Mouse (Mus musculus) embryonic facial prominence, embryonic 15.5 days (tissue): ENCODE results near the gene Pip5k1c. TPM values are rescaled to one million over a fixed set of nuclear protein-coding genes. Genes with fewer than 3 reads are reported as not detected.

ENCODE experiments used
- ATAC-seq: fragments of 200-750 bp; cut with Nextera tagmentation; 2 replicates; pipeline ENCODE4 v1.8.0; 2017; ENCODE audit warnings: low read depth, moderate TSS enrichment; ENCODE audit not compliant: insufficient number of reproducible peaks, low FRiP score, low TSS enrichment
- H3K27ac ChIP-seq: fragments of 300-500 bp; sonication (generic); replicated peaks from 2 replicates; pipeline ENCODE4 v1.5.1; 2015; ENCODE audit warnings: mild to moderate bottlenecking, inconsistent platforms
- H3K27me3 ChIP-seq: fragments of 300-500 bp; sonication (generic); 2 replicates; pipeline ENCODE4 v1.6.1; 2015; ENCODE audit warnings: inconsistent platforms
- H3K36me3 ChIP-seq: fragments of 300-500 bp; sonication (generic); 2 replicates; pipeline ENCODE4 v1.6.1; 2015; ENCODE audit warnings: mild to moderate bottlenecking, inconsistent platforms
- H3K4me1 ChIP-seq: fragments of 300-500 bp; sonication (generic); 2 replicates; pipeline ENCODE4 v1.6.1; 2015; ENCODE audit warnings: inconsistent platforms
- H3K4me2 ChIP-seq: fragments of 300-500 bp; sonication (generic); replicated peaks from 2 replicates; pipeline ENCODE4 v1.6.1; 2015; ENCODE audit warnings: mild to moderate bottlenecking, inconsistent platforms
- H3K4me3 ChIP-seq: fragments of 300-500 bp; sonication (generic); replicated peaks from 2 replicates; pipeline ENCODE4 v1.5.1; 2015; ENCODE audit warnings: mild to moderate bottlenecking, inconsistent platforms
- H3K9ac ChIP-seq: fragments of 300-500 bp; sonication (generic); 2 replicates; pipeline ENCODE4 v1.6.1; 2015; ENCODE audit warnings: inconsistent platforms
- H3K9me3 ChIP-seq: fragments of 300-500 bp; sonication (generic); replicated peaks from 2 replicates; pipeline ENCODE4 v1.6.1; 2016; ENCODE audit warnings: inconsistent platforms
- WGBS: fragments of 180-500 bp; shearing (Covaris S2); methylation state at CpG from one replicate; pipeline ENCODE4 v1.1.7; 2015; 5-methylcytosine and 5-hydroxymethylcytosine counted together
- microRNA-seq: library from miRNA; unstranded; fragments of <30 nt; microRNA quantifications from one replicate; pipeline ENCODE4, GENCODE M21; 2016; ENCODE audit warnings: borderline number of aligned reads
- polyA plus RNA-seq: library from polyadenylated mRNA; unstranded; fragments of >200 nt; fragmentation: Nextera tagmentation; extraction: Ambion mirVana; gene quantifications from 2 replicates; pipeline ENCODE4 v1.2.1, GENCODE M21; 2015

Gene Pip5k1c
- polyA plus RNA-seq, 1 experiment from 2014 or later = 53.8 TPM

GRCm38 (mm10) chr10:81365073-81365472 lies 72.3 kb downstream of the Pip5k1c start:
- H3K9ac ChIP-seq = no peak overlapping the region
- H3K4me1 ChIP-seq = peaks cover 43% of the 10 kb centered on the region
- ATAC-seq = no peak; the same call in 1 of the 2 replicates
- H3K27me3 ChIP-seq = peaks cover 28% of the 10 kb centered on the region
- WGBS = 35% methylated on average over 4 of the region's 4 CpGs
- peak overlapping the region; percentile 53; the same call in 1 of the 2 replicates for H3K4me2 ChIP-seq
- peaks cover 44% of the 10 kb centered on the region for H3K36me3 ChIP-seq
- H3K27ac ChIP-seq = no peak overlapping the region
- H3K9me3 ChIP-seq = no peaks in the 10 kb centered on the region
- peak overlapping the region; percentile 34; the same call in 1 of the 2 replicates for H3K4me3 ChIP-seq

GRCm38 (mm10) chr10:81365672-81366476 lies 73.1 kb downstream of the Pip5k1c start, which contains the start of gene 4930404N11Rik:
4930404N11Rik (minus strand) TSS chr10:81365816.
- Histone ChIP-seq H3K4me1 (peaks cover 37% of the 10 kb centered on the region), H3K27ac (no peak within 1 kb of the TSS), H3K4me3 (peak within 1 kb of the TSS; percentile 34), H3K4me2 (peak within 1 kb of the TSS; percentile 53), H3K27me3 (peaks cover 28% of the 10 kb centered on the region), H3K9me3 (no peaks in the 10 kb centered on the region), H3K9ac (peak within 1 kb of the TSS; percentile 15; the same call in 1 of the 2 replicates), H3K36me3 (peaks cover 52% of the 10 kb centered on the region)
- WGBS = 30% methylated on average over 12 of the region's 12 CpGs
- ATAC-seq = 0 out of 2 replicates have a peak, but pooled peaks have one; percentile 6

GRCm38 (mm10) chr10:81366477-81367206 lies 73.9 kb downstream of the Pip5k1c start:
- H3K9ac ChIP-seq = no peak overlapping the region
- H3K4me3 ChIP-seq = no peak overlapping the region
- peaks cover 31% of the 10 kb centered on the region for H3K4me1 ChIP-seq
- no peaks in the 10 kb centered on the region for H3K9me3 ChIP-seq
- peaks cover 28% of the 10 kb centered on the region for H3K27me3 ChIP-seq
- 78% methylated on average over 6 of the region's 6 CpGs for WGBS
- no peak overlapping the region for H3K4me2 ChIP-seq
- no peak overlapping the region for H3K27ac ChIP-seq
- ATAC-seq = no peak
- H3K36me3 ChIP-seq = peaks cover 56% of the 10 kb centered on the region

- no peak for ATAC-seq
- H3K9ac ChIP-seq = no peak overlapping the region
- H3K27ac ChIP-seq = no peak overlapping the region
- H3K9me3 ChIP-seq = no peaks in the 10 kb centered on the region
- peaks cover 31% of the 10 kb centered on the region for H3K4me1 ChIP-seq
- no peak overlapping the region for H3K4me2 ChIP-seq
- H3K4me3 ChIP-seq = no peak overlapping the region
- H3K27me3 ChIP-seq = peaks cover 28% of the 10 kb centered on the region
- H3K36me3 ChIP-seq = peaks cover 61% of the 10 kb centered on the region
- 78% methylated on average over 6 of the region's 6 CpGs for WGBS
Measured at GRCm38 (mm10) chr10:81367207-81367495, 74.4 kb downstream of the Pip5k1c start.

Small RNAs within 50 kb of the gene (microRNA-seq; reads per million reads assigned to microRNA genes)
- gene Mir3057 = 6.7 reads per million, percentile 25 among the genes with 10 or more reads in this experiment

Other genes with a start within 250 kb of the Pip5k1c start
- 199 and 216 TPM in 2 replicates for gene Sgta, start 232.8 kb upstream of the Pip5k1c start, polyA plus RNA-seq
- gene Thop1, start 222.9 kb upstream of the Pip5k1c start, polyA plus RNA-seq = 81.3 and 87.7 TPM in 2 replicates
- gene Creb3l3, start 194.1 kb upstream of the Pip5k1c start, polyA plus RNA-seq = 0.89 and 0.92 TPM in 2 replicates
- 189 and 197 TPM in 2 replicates for gene Map2k2, start 187.0 kb upstream of the Pip5k1c start, polyA plus RNA-seq
- gene Zbtb7a, start 157.7 kb upstream of the Pip5k1c start, polyA plus RNA-seq = 57.6 and 59.4 TPM in 2 replicates
- 52.0 and 52.7 TPM in 2 replicates for gene Pias4, start 125.0 kb upstream of the Pip5k1c start, polyA plus RNA-seq
- 654 and 688 TPM in 2 replicates for gene Eef2, start 116.3 kb upstream of the Pip5k1c start, polyA plus RNA-seq
- 65.4 and 67.7 TPM in 2 replicates for gene Dapk3, start 110.0 kb upstream of the Pip5k1c start, polyA plus RNA-seq
- 0.13 and 0.21 TPM in 2 replicates for gene 4930442H23Rik, start 109.1 kb upstream of the Pip5k1c start, polyA plus RNA-seq
- 0.36 and 0.54 TPM in 2 replicates for gene Nmrk2, start 90.9 kb upstream of the Pip5k1c start, polyA plus RNA-seq
- gene Atcay, start 62.1 kb upstream of the Pip5k1c start, polyA plus RNA-seq = 0.47 and 0.69 TPM in 2 replicates
- 13.7 and 16.0 TPM in 2 replicates for gene Zfr2, start 59.8 kb upstream of the Pip5k1c start, polyA plus RNA-seq
- 7.1 and 9.1 TPM in 2 replicates for gene Matk, start 40.0 kb upstream of the Pip5k1c start, polyA plus RNA-seq
- gene Mrpl54, start 26.0 kb upstream of the Pip5k1c start, polyA plus RNA-seq = 199 and 203 TPM in 2 replicates
- gene Apba3, start 26.0 kb upstream of the Pip5k1c start, polyA plus RNA-seq = 70.9 and 77.4 TPM in 2 replicates
- gene Tjp3, start 1.4 kb upstream of the Pip5k1c start, polyA plus RNA-seq = 15.1 and 22.6 TPM in 2 replicates
- gene Cactin, start 28.1 kb downstream of the Pip5k1c start, polyA plus RNA-seq = 41.4 and 44.0 TPM in 2 replicates
- 13.2 and 14.2 TPM in 2 replicates for gene Tbxa2r, start 35.8 kb downstream of the Pip5k1c start, polyA plus RNA-seq
- 0.29 and 0.35 TPM in 2 replicates for gene Gipc3, start 50.3 kb downstream of the Pip5k1c start, polyA plus RNA-seq
- gene Hmg20b, start 57.5 kb downstream of the Pip5k1c start, polyA plus RNA-seq = 94.7 and 96.1 TPM in 2 replicates
- gene Mfsd12, start 64.5 kb downstream of the Pip5k1c start, polyA plus RNA-seq = 15.8 and 16.2 TPM in 2 replicates
- gene 4930404N11Rik, start 72.9 kb downstream of the Pip5k1c start, polyA plus RNA-seq = 0.73 and 1.3 TPM in 2 replicates
- gene Fzr1, start 85.6 kb downstream of the Pip5k1c start, polyA plus RNA-seq = 98.8 and 102 TPM in 2 replicates
- gene Dohh, start 91.5 kb downstream of the Pip5k1c start, polyA plus RNA-seq = 83.1 and 85.2 TPM in 2 replicates
- gene Gm48551, start 91.5 kb downstream of the Pip5k1c start, polyA plus RNA-seq = 3.1 and 3.2 TPM in 2 replicates
- gene Gm48552, start 96.0 kb downstream of the Pip5k1c start, polyA plus RNA-seq = 1.6 and 2.9 TPM in 2 replicates
- gene Smim24, start 100.1 kb downstream of the Pip5k1c start, polyA plus RNA-seq = 5.0 and 8.3 TPM in 2 replicates
- gene Nfic, start 162.7 kb downstream of the Pip5k1c start, polyA plus RNA-seq = 138 and 139 TPM in 2 replicates
- gene Celf5, start 189.7 kb downstream of the Pip5k1c start, polyA plus RNA-seq = 1.4 and 1.6 TPM in 2 replicates
- gene Ncln, start 203.4 kb downstream of the Pip5k1c start, polyA plus RNA-seq = 81.9 and 89.1 TPM in 2 replicates
- 0.77 and 1.1 TPM in 2 replicates for gene S1pr4, start 207.2 kb downstream of the Pip5k1c start, polyA plus RNA-seq
- gene Gna15, start 231.3 kb downstream of the Pip5k1c start, polyA plus RNA-seq = 4.9 and 6.4 TPM in 2 replicates